Mouse (Mus musculus) frontal cortex, adult 2 months (tissue): ENCODE results near the gene Gm34653. TPM values are rescaled to one million over a fixed set of nuclear protein-coding genes. Genes with fewer than 3 reads are reported as not detected.

Experiments used
- DNase-seq, 2 experiments: peaks; one replicate each; pipeline ENCODE4 v3.0.0; 2022; ENCODE audit warnings: low spot score in 1 of 2; ENCODE audit errors: extremely low spot score in 1 of 2
- polyA plus RNA-seq: library from polyadenylated mRNA; depleted of rRNA; stranded (reverse); fragments of >200 nt; gene quantifications from 2 replicates; pipeline ENCODE4 v1.2.3, GENCODE M21; 2012; rRNA removed

The Gm34653 gene
- polyA plus RNA-seq, 1 experiment: not detected

DNA sequence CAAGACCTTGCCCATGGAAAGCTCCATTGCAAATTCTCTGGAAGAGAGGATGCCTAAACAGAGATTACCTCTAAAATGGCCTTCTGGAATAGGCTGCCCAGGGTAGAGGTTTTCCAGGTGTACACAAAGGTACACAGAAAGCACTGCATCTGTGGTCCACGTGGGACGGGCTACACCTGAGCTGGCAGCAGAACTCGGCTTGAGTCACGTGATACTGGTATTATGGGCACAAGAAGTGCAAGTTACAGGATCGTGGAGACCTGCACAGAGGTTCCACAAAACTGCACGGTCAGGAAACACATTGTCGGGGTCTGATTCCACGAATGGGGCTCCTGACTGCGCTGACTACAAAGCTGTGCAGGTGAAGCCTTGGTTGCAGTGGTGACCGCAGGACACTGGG, 47.2 kb downstream of the Gm34653 start:
- no peak for DNase-seq

GRCm38 (mm10) chr2:34882757-34883156, 50.0 kb downstream of the Gm34653 start:
- DNase-seq: no peak

GRCm38 (mm10) chr2:34883190-34883589, 50.4 kb downstream of the Gm34653 start:
- DNase-seq: no peak

GRCm38 (mm10) chr2:34884186-34884585, 51.4 kb downstream of the Gm34653 start:
- DNase-seq: no peak

Other genes starting within 250 kb of the Gm34653 start
- gene Gapvd1, start 77.8 kb upstream of the Gm34653 start, polyA plus RNA-seq: 43.8 and 53.8 TPM in 2 replicates
- 207 and 209 TPM in 2 replicates for gene Hspa5, start 61.0 kb upstream of the Gm34653 start, polyA plus RNA-seq
- 37.0 and 38.3 TPM in 2 replicates for gene Rabepk, start 33.1 kb upstream of the Gm34653 start, polyA plus RNA-seq
- gene Fbxw2, start 6.7 kb upstream of the Gm34653 start, polyA plus RNA-seq: 76.5 and 80.3 TPM in 2 replicates
- gene Cutal, start 41.4 kb downstream of the Gm34653 start, polyA plus RNA-seq: 0.55 and 0.58 TPM in 2 replicates
- gene Psmd5, start 42.0 kb downstream of the Gm34653 start, polyA plus RNA-seq: 35.2 and 44.2 TPM in 2 replicates
- 1.2 and 1.3 TPM in 2 replicates for gene Phf19, start 81.0 kb downstream of the Gm34653 start, polyA plus RNA-seq
- gene Traf1, start 128.8 kb downstream of the Gm34653 start, polyA plus RNA-seq: 3.5 and 4.8 TPM in 2 replicates
- 0.48 and 0.50 TPM in 2 replicates for gene Hc, start 228.4 kb downstream of the Gm34653 start, polyA plus RNA-seq